Mouse (Mus musculus): ENCODE measurements at regions not wholly inside any gene's neighbourhood (a gene's known extent, or its start where the extent isn't known, plus 50 kb on each side); places are given as distances from the start of the nearest gene placed in this dataset.

DNA sequence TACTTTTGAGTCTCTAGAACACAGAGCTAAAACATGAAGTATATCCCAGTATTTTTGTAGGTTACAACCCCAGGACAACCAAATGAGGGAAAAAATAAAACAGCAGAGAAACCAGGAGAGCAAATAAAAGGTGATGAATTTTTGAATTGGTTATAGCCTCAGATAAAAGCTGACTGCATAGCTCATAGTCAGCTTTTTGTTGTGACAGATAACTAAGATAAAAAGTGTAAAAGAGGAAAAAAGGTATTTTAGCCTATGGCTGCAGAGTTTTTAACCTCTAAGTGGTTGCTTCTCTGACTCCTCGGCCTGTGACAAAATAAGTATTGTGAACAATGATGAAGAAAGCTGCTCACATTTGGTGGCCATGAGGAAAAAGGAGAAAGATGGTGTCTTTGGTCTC lies 111.6 kb upstream of the Tbc1d5 start:
- TF ChIP-seq POLR2AphosphoS5 (IDR thresholded peaks at IDR 0.05; ENCODE audit: insufficient replicate concordance, low read depth, low read length) = no peak
- TF ChIP-seq CTCF (IDR thresholded peaks at IDR 0.05; ENCODE audit: low read depth, low read length) = no peak
- no peak for TF ChIP-seq GATA1 (IDR thresholded peaks at IDR 0.05; ENCODE audit: borderline replicate concordance, low read length)
- no peak for TF ChIP-seq TAL1 (conservative IDR thresholded peaks at IDR 0.05; ENCODE audit: low read depth, low read length)
